Mouse (Mus musculus): ENCODE measurements around the gene Zbtb16. TPM values are rescaled to one million over a fixed set of nuclear protein-coding genes. Genes with fewer than 3 reads are reported as not detected.

Gene Zbtb16
- polyA plus RNA-seq, 1 experiment from 2014 or later = 6.9 TPM

GRCm38 (mm10) chr9:48743338-48744285, 92.4 kb downstream of the Zbtb16 start:
- Histone ChIP-seq H3K27me3 (no peaks in the 10 kb centered on the region), H3K4me3 (no peak overlapping the region), H3K27ac (no peak overlapping the region), H3K36me3 (no peaks in the 10 kb centered on the region), H3K4me1 (peaks cover 40% of the 10 kb centered on the region), H3K9me3 (replicated peaks) (no peaks in the 10 kb centered on the region), H3K9ac (no peak overlapping the region), H3K4me2 (replicated peaks) (no peak overlapping the region)
- ATAC-seq (ENCODE audit: low FRiP score) = no peak
- WGBS = 87% methylated on average over 11 of the region's 11 CpGs

- no peaks in the 10 kb centered on the region for H3K27me3 ChIP-seq
- H3K9ac ChIP-seq = no peak overlapping the region
- WGBS = 94% methylated on average over 7 of the region's 7 CpGs
- H3K4me3 ChIP-seq = no peak overlapping the region
- peaks cover 48% of the 10 kb centered on the region for H3K4me1 ChIP-seq
- no peaks in the 10 kb centered on the region for H3K9me3 ChIP-seq (replicated peaks)
- H3K27ac ChIP-seq = no peak overlapping the region
- no peak for ATAC-seq (ENCODE audit: low FRiP score)
- H3K4me2 ChIP-seq (replicated peaks) = no peak overlapping the region
- no peaks in the 10 kb centered on the region for H3K36me3 ChIP-seq
These were observed 93.9 kb downstream of the Zbtb16 start for GRCm38 (mm10) chr9:48742150-48742549.

- H3K4me2 ChIP-seq (replicated peaks) = no peak overlapping the region
- H3K4me3 ChIP-seq = no peak overlapping the region
- H3K9me3 ChIP-seq (replicated peaks) = no peaks in the 10 kb centered on the region
- no peaks in the 10 kb centered on the region for H3K27me3 ChIP-seq
- H3K9ac ChIP-seq = no peak overlapping the region
- H3K36me3 ChIP-seq = no peaks in the 10 kb centered on the region
- no peak for ATAC-seq (ENCODE audit: low FRiP score)
- peaks cover 53% of the 10 kb centered on the region for H3K4me1 ChIP-seq
- H3K27ac ChIP-seq = no peak overlapping the region
- WGBS = 93% methylated on average over 14 of the region's 14 CpGs
These were observed 94.5 kb downstream of the Zbtb16 start for GRCm38 (mm10) chr9:48741433-48742077.

GRCm38 (mm10) chr9:48740732-48741255, 95.2 kb downstream of the Zbtb16 start:
- H3K4me3 ChIP-seq = no peak overlapping the region
- H3K27ac ChIP-seq = peak overlapping the region; percentile 44; the same call in 1 of the 2 replicates
- no peaks in the 10 kb centered on the region for H3K9me3 ChIP-seq (replicated peaks)
- peaks cover 61% of the 10 kb centered on the region for H3K4me1 ChIP-seq
- H3K27me3 ChIP-seq = no peaks in the 10 kb centered on the region
- 77% methylated on average over 4 of the region's 4 CpGs for WGBS
- H3K9ac ChIP-seq = 0 out of 2 replicates have a peak overlapping the region, but pooled peaks have one; percentile 36
- no peak overlapping the region for H3K4me2 ChIP-seq (replicated peaks)
- ATAC-seq (ENCODE audit: low FRiP score) = no peak
- H3K36me3 ChIP-seq = no peaks in the 10 kb centered on the region

- Histone ChIP-seq H3K36me3 (no peaks in the 10 kb centered on the region), H3K27me3 (no peaks in the 10 kb centered on the region), H3K9me3 (replicated peaks) (no peaks in the 10 kb centered on the region), H3K4me2 (replicated peaks) (peak overlapping the region; percentile 31; the same call in 1 of the 2 replicates), H3K9ac (0 out of 2 replicates have a peak overlapping the region, but pooled peaks have one; percentile 36), H3K4me1 (peaks cover 63% of the 10 kb centered on the region), H3K27ac (peak overlapping the region; percentile 81), H3K4me3 (no peak overlapping the region)
- ATAC-seq (ENCODE audit: low FRiP score) = peak; percentile 88
- 27% methylated on average over 11 of the region's 11 CpGs for WGBS
These were observed 95.9 kb downstream of the Zbtb16 start for GRCm38 (mm10) chr9:48740098-48740505.

GRCm38 (mm10) chr9:48738795-48739476, 97.1 kb downstream of the Zbtb16 start:
- Histone ChIP-seq H3K9ac (no peak overlapping the region), H3K27me3 (no peaks in the 10 kb centered on the region), H3K27ac (no peak overlapping the region), H3K4me3 (no peak overlapping the region), H3K4me2 (replicated peaks) (no peak overlapping the region), H3K36me3 (no peaks in the 10 kb centered on the region), H3K4me1 (peaks cover 65% of the 10 kb centered on the region), H3K9me3 (replicated peaks) (no peaks in the 10 kb centered on the region)
- WGBS = 82% methylated on average over 9 of the region's 9 CpGs
- no peak for ATAC-seq (ENCODE audit: low FRiP score)

GRCm38 (mm10) chr9:48737911-48738310, 98.1 kb downstream of the Zbtb16 start:
- Histone ChIP-seq H3K27me3 (no peaks in the 10 kb centered on the region), H3K4me3 (no peak overlapping the region), H3K9me3 (replicated peaks) (no peaks in the 10 kb centered on the region), H3K9ac (no peak overlapping the region), H3K4me2 (replicated peaks) (no peak overlapping the region), H3K36me3 (no peaks in the 10 kb centered on the region), H3K27ac (peak overlapping the region; percentile 31; the same call in 1 of the 2 replicates), H3K4me1 (peaks cover 75% of the 10 kb centered on the region)
- WGBS = 32% methylated on average over 2 of the region's 2 CpGs
- ATAC-seq (ENCODE audit: low FRiP score) = no peak

GRCm38 (mm10) chr9:48737210-48737850, 98.7 kb downstream of the Zbtb16 start:
- no peaks in the 10 kb centered on the region for H3K36me3 ChIP-seq
- no peaks in the 10 kb centered on the region for H3K27me3 ChIP-seq
- 0 out of 2 replicates have a peak overlapping the region, but pooled peaks have one; percentile 1 for H3K4me2 ChIP-seq (replicated peaks)
- H3K4me1 ChIP-seq = peaks cover 79% of the 10 kb centered on the region
- H3K4me3 ChIP-seq = no peak overlapping the region
- ATAC-seq (ENCODE audit: low FRiP score) = no peak
- 41% methylated on average over 13 of the region's 13 CpGs for WGBS
- H3K9me3 ChIP-seq (replicated peaks) = no peaks in the 10 kb centered on the region
- H3K9ac ChIP-seq = no peak overlapping the region
- H3K27ac ChIP-seq = peak overlapping the region; percentile 31

- ATAC-seq (ENCODE audit: low FRiP score) = peak; percentile 18; the same call in 1 of the 2 replicates
- WGBS = 39% methylated on average over 10 of the region's 10 CpGs
- H3K4me3 ChIP-seq = no peak overlapping the region
- H3K36me3 ChIP-seq = no peaks in the 10 kb centered on the region
- no peaks in the 10 kb centered on the region for H3K27me3 ChIP-seq
- no peak overlapping the region for H3K9ac ChIP-seq
- H3K4me2 ChIP-seq (replicated peaks) = peak overlapping the region; percentile 17; the same call in 1 of the 2 replicates
- H3K9me3 ChIP-seq (replicated peaks) = no peaks in the 10 kb centered on the region
- peaks cover 85% of the 10 kb centered on the region for H3K4me1 ChIP-seq
- peak overlapping the region; percentile 68 for H3K27ac ChIP-seq
These were observed 99.4 kb downstream of the Zbtb16 start for GRCm38 (mm10) chr9:48736361-48737209.

- no peak for ATAC-seq (ENCODE audit: low FRiP score)
- Histone ChIP-seq H3K4me1 (peaks cover 82% of the 10 kb centered on the region), H3K27me3 (no peaks in the 10 kb centered on the region), H3K36me3 (no peaks in the 10 kb centered on the region), H3K4me2 (replicated peaks) (0 out of 2 replicates have a peak overlapping the region, but pooled peaks have one; percentile 17), H3K9ac (no peak overlapping the region), H3K4me3 (no peak overlapping the region), H3K27ac (peak overlapping the region; percentile 68; the same call in 1 of the 2 replicates), H3K9me3 (replicated peaks) (no peaks in the 10 kb centered on the region)
- WGBS = 45% methylated on average over 12 of the region's 12 CpGs
These were observed 100.3 kb downstream of the Zbtb16 start for GRCm38 (mm10) chr9:48735466-48736312.

Measured in hindbrain, embryonic 12.5 days (tissue).